ENCODE assay signal across 9 mouse cellular contexts in the genomic region with DNA sequence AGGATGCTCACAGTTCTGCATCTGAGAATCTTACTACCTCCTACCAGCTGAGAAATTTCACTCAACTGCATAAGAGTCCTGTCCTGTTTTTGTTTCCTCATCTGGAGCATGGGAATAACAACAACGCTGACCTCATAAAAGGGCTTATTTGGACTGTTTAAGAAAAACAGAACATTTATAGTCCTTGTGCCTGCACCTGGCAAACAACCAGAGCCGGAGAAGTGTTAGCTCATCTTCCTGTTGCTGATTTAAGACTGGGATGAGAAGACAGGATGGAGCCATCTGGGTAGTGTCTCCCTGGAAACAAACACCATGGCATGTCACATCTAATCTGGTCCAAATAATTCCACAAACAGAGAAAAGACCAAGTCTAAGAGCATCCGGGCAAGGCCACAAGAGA. TPM values are rescaled to one million over a fixed set of nuclear protein-coding genes. Genes with fewer than 3 reads are reported as not detected.
DNase-seq lines count a peak whose midpoint lies in the region; ATAC-seq and TF ChIP-seq lines count a peak whose summit lies in the region.
"Had no signal": no experiment of that assay in that cellular context is flagged by ENCODE, and none has a peak within 500 bp of the region (broad histone marks: within the 10 kb centered on the region; RNA-seq: fewer than 3 reads in every experiment).

No protein-coding gene starts in this region.

- H3K4me2 ChIP-seq in kidney, embryonic 14.5 days (replicated peaks; ENCODE audit: low read depth, low read length): no peak overlapping the region
- H3K4me2 ChIP-seq in heart, embryonic 16.5 days (ENCODE audit: low read depth, low read length): no peak overlapping the region
- no peak overlapping the region for H3K4me2 ChIP-seq in lung, postnatal 0 days (replicated peaks; ENCODE audit: low read depth, low read length)

- no peaks in the 10 kb centered on the region for H3K9me3 ChIP-seq in kidney, embryonic 14.5 days (ENCODE audit: control insufficient read depth, low read length)
- no peaks in the 10 kb centered on the region for H3K9me3 ChIP-seq in MEL (replicated peaks; ENCODE audit: insufficient read depth, low read length)
- no peaks in the 10 kb centered on the region for H3K9me3 ChIP-seq in heart, embryonic 16.5 days (replicated peaks; ENCODE audit: control insufficient read depth, low read length)
- no peaks in the 10 kb centered on the region for H3K9me3 ChIP-seq in lung, postnatal 0 days (ENCODE audit: low read length)

- no peak for TF ChIP-seq POLR2A in MEL (IDR thresholded peaks at IDR 0.05; ENCODE audit: control insufficient read depth in 1 of 2, insufficient read depth in 1 of 2, low read depth in 1 of 2, low read length in 2 of 2, poor library complexity in 1 of 2)

- no peak for TF ChIP-seq CTCF in MEL (IDR thresholded peaks at IDR 0.05 in 2 of 3, conservative IDR thresholded peaks at IDR 0.05 in 1 of 3; ENCODE audit: control insufficient read depth in 1 of 3, insufficient read depth in 1 of 3, low read depth in 2 of 3, low read length in 3 of 3, poor library complexity in 1 of 3, severe bottlenecking in 1 of 3)
- TF ChIP-seq CTCF in lung, postnatal 0 days (IDR thresholded peaks at IDR 0.05): no peak

- no peak overlapping the region for H3K4me3 ChIP-seq in kidney, embryonic 14.5 days (ENCODE audit: low read length)
- H3K4me3 ChIP-seq in MEL (ENCODE audit: control insufficient read depth in 1 of 2, insufficient read depth in 1 of 2, low read depth in 2 of 2, low read length in 2 of 2): no peak overlapping the region
- H3K4me3 ChIP-seq in heart, embryonic 16.5 days (ENCODE audit: low read length): no peak overlapping the region
- no peak overlapping the region for H3K4me3 ChIP-seq in lung, postnatal 0 days (ENCODE audit: low read depth, low read length)
- H3K4me3 ChIP-seq: left cerebral cortex, adult 2 months had no signal

- H3K79me2 ChIP-seq in MEL (ENCODE audit: control insufficient read depth, insufficient read depth, low read length, poor library complexity): no peaks in the 10 kb centered on the region

- H3K27ac ChIP-seq in kidney, embryonic 14.5 days (ENCODE audit: low read depth, low read length): no peak overlapping the region
- no peak overlapping the region for H3K27ac ChIP-seq in MEL (ENCODE audit: control insufficient read depth, low read depth, low read length)
- H3K27ac ChIP-seq in heart, embryonic 16.5 days (ENCODE audit: low read length): no peak overlapping the region
- no peak overlapping the region for H3K27ac ChIP-seq in lung, postnatal 0 days (ENCODE audit: low read length)
- H3K27ac ChIP-seq: left cerebral cortex, adult 2 months had no signal

- intact Hi-C loops in gastrocnemius, postnatal 36 days (cut with DNase I): no loop called here

- H3K36me3 ChIP-seq in kidney, embryonic 14.5 days (ENCODE audit: control insufficient read depth, insufficient read depth, low read length): peaks cover 56% of the 10 kb centered on the region
- H3K36me3 ChIP-seq in MEL (ENCODE audit: control insufficient read depth in 1 of 2, insufficient read depth in 2 of 2, low read length in 2 of 2): peaks cover 0 to 5% of the 10 kb centered on the region in 2 experiments; a peak in 1 of 4 replicates
- no peaks in the 10 kb centered on the region for H3K36me3 ChIP-seq in heart, embryonic 16.5 days (ENCODE audit: control insufficient read depth, insufficient read depth)
- no peaks in the 10 kb centered on the region for H3K36me3 ChIP-seq in lung, postnatal 0 days (ENCODE audit: insufficient read depth, low read length)

- H3K9ac ChIP-seq in kidney, embryonic 14.5 days (ENCODE audit: low read depth, low read length): no peak overlapping the region
- H3K9ac ChIP-seq in MEL (ENCODE audit: control insufficient read depth, low read depth, low read length, poor library complexity, severe bottlenecking): no peak overlapping the region
- H3K9ac ChIP-seq in heart, embryonic 16.5 days (ENCODE audit: low read length): no peak overlapping the region
- H3K9ac ChIP-seq in lung, postnatal 0 days (replicated peaks; ENCODE audit: low read depth): no peak overlapping the region

- TF ChIP-seq EP300 in MEL (IDR thresholded peaks at IDR 0.05; ENCODE audit: low read depth in 1 of 2, low read length in 2 of 2): no peak
- no peak; the same call in 1 of the 2 replicates for TF ChIP-seq EP300 in lung, postnatal 0 days (IDR thresholded peaks at IDR 0.05)

- 59% methylated on average over 3 of the region's 3 CpGs for WGBS in kidney, embryonic 14.5 days
- 56% methylated on average over 3 of the region's 3 CpGs for WGBS in heart, embryonic 16.5 days
- 58% methylated on average over 3 of the region's 3 CpGs for WGBS in lung, postnatal 0 days

- no peaks in the 10 kb centered on the region for H3K4me1 ChIP-seq in kidney, embryonic 14.5 days (ENCODE audit: control insufficient read depth, insufficient read depth, low read length)
- peaks cover 5 to 14% of the 10 kb centered on the region in 2 experiments; a peak in 3 of 4 replicates for H3K4me1 ChIP-seq in MEL (ENCODE audit: control insufficient read depth in 1 of 2, insufficient read depth in 2 of 2, low read length in 2 of 2)
- H3K4me1 ChIP-seq in heart, embryonic 16.5 days (ENCODE audit: control insufficient read depth, insufficient read depth, low read length): peaks cover 2% of the 10 kb centered on the region; the same call in 1 of the 2 replicates
- H3K4me1 ChIP-seq in lung, postnatal 0 days (ENCODE audit: insufficient read depth, low read depth, low read length): no peaks in the 10 kb centered on the region

- peak; percentile 64 for DNase-seq in kidney, adult 11 months
- DNase-seq in MEL (ENCODE audit: low read depth, low spot score): peak; percentile 3
- peak; percentile 43 for DNase-seq in lung, postnatal 0 days (ENCODE audit: low spot score)
- DNase-seq in Muller cell, postnatal 12 days (ENCODE audit: inconsistent ontology term): no peak
- DNase-seq in ovary, adult 18-20 months (ENCODE audit: low spot score): no peak
- DNase-seq in gastrocnemius, postnatal 36 days: no peak

- TF ChIP-seq RAD21 in MEL (IDR thresholded peaks at IDR 0.05; ENCODE audit: low read depth, low read length): no peak

- ATAC-seq in kidney, embryonic 14.5 days (ENCODE audit: low FRiP score, low TSS enrichment): no peak
- ATAC-seq in heart, embryonic 16.5 days (replicated peaks; ENCODE audit: extremely low read depth, insufficient read depth, low FRiP score): 0 out of 2 replicates have a peak, but pooled peaks have one; percentile 29
- ATAC-seq in lung, postnatal 0 days: peak; percentile 70

- no peaks in the 10 kb centered on the region for H3K27me3 ChIP-seq in kidney, embryonic 14.5 days (ENCODE audit: control insufficient read depth, insufficient read depth, low read length)
- H3K27me3 ChIP-seq in MEL (ENCODE audit: control insufficient read depth in 1 of 2, insufficient read depth in 2 of 2, low read length in 2 of 2): no peaks in the 10 kb centered on the region; a peak in 1 of 4 replicates
- H3K27me3 ChIP-seq in heart, embryonic 16.5 days (ENCODE audit: control insufficient read depth, insufficient read depth, low read length): no peaks in the 10 kb centered on the region
- no peaks in the 10 kb centered on the region for H3K27me3 ChIP-seq in lung, postnatal 0 days (replicated peaks; ENCODE audit: insufficient read depth, low read length)

TF ChIP-seq in MEL, 35 proteins besides CTCF, POLR2A, EP300 and RAD21:
- TF ChIP-seq ZNF384 (IDR thresholded peaks at IDR 0.05; ENCODE audit: low read depth, low read length): no peak
- TF ChIP-seq NELFE (IDR thresholded peaks at IDR 0.05; ENCODE audit: low read depth, low read length): no peak
- TF ChIP-seq HCFC1 (IDR thresholded peaks at IDR 0.05; ENCODE audit: low read depth, low read length): no peak
- no peak for TF ChIP-seq USF2 (IDR thresholded peaks at IDR 0.05; ENCODE audit: borderline replicate concordance in 1 of 2, insufficient read depth in 1 of 2, low read depth in 1 of 2, low read length in 2 of 2)
- no peak for TF ChIP-seq MAZ (IDR thresholded peaks at IDR 0.05; ENCODE audit: low read depth, low read length)
- no peak for TF ChIP-seq ZC3H11A (IDR thresholded peaks at IDR 0.05; ENCODE audit: low read depth, low read length)
- no peak for TF ChIP-seq KAT2A (conservative IDR thresholded peaks at IDR 0.05; ENCODE audit: low read depth, low read length)
- no peak for TF ChIP-seq ZMIZ1 (IDR thresholded peaks at IDR 0.05; ENCODE audit: low read depth, low read length)
- TF ChIP-seq TCF12 (IDR thresholded peaks at IDR 0.05; ENCODE audit: low read depth, low read length): no peak
- TF ChIP-seq JUND (IDR thresholded peaks at IDR 0.05; ENCODE audit: low read depth, low read length): no peak
- TF ChIP-seq TBP (IDR thresholded peaks at IDR 0.05; ENCODE audit: low read depth, low read length): no peak
- no peak for TF ChIP-seq MYB (IDR thresholded peaks at IDR 0.05; ENCODE audit: low read depth, low read length)
- no peak for TF ChIP-seq ZKSCAN1 (IDR thresholded peaks at IDR 0.05; ENCODE audit: low read depth, low read length)
- TF ChIP-seq POLR2AphosphoS2 (IDR thresholded peaks at IDR 0.05; ENCODE audit: low read length): no peak
TF ChIP-seq in MEL: peak in this region for 0.

RNA-seq across cellular contexts. Expression of a gene that starts 55.3 kb away (rescaled TPM):
- polyA plus RNA-seq in kidney, embryonic 14.5 days (2014; fragmentation: Nextera tagmentation; extraction: Ambion mirVana): 7.5 and 18.4 TPM in 2 replicates
- 11.8 and 12.7 TPM in 2 replicates for total RNA-seq in MEL (2012; rRNA removed)
- 10 to 100 TPM in 1 of 2 experiments, not detected in 1; 18.0 TPM for polyA plus RNA-seq in MEL (2012; ENCODE audit: insufficient read depth in 1 of 2, insufficient read length in 2 of 2, low read depth in 1 of 2, low replicate concordance in 2 of 2, missing spikeins in 1 of 2)
- 5.8 and 6.2 TPM in 2 replicates for polyA plus RNA-seq in heart, embryonic 16.5 days (2015; fragmentation: Nextera tagmentation; extraction: Ambion mirVana)
- polyA plus RNA-seq in lung, postnatal 0 days (2015; fragmentation: Nextera tagmentation; extraction: Ambion mirVana): 5.4 and 6.2 TPM in 2 replicates
- 1 to 10 TPM; 7.9 to 9.2 TPM for total RNA-seq in gastrocnemius, postnatal 36 days (2021)

Comparison
In these comparisons a context has a peak if more than half of its experiments do, and no peak if none do; other contexts are left out.
1. DNase-seq: peak in kidney, adult 11 months (single experiment), MEL (single experiment) and lung, postnatal 0 days (single experiment); none in Muller cell, postnatal 12 days (single experiment), ovary, adult 18-20 months (single experiment) and gastrocnemius, postnatal 36 days (0 of 2).